Mouse (Mus musculus) heart, postnatal 25 days (tissue): ENCODE results near the gene Laptm5. TPM values are rescaled to one million over a fixed set of nuclear protein-coding genes. Genes with fewer than 3 reads are reported as not detected.

Source experiments
- DNase-seq: peaks from one replicate; pipeline ENCODE4 v3.0.0; 2022; ENCODE audit warnings: low spot score
- intact Hi-C: fragments of 180-260 bp; cut with DNase I; formaldehyde crosslinking; loops from one replicate; pipeline ENCODE4 v1.15.1; 2025
- total RNA-seq, 2 experiments: library from RNA; stranded (reverse); gene quantifications; 2 replicates each; pipeline ENCODE4 v1.2.3; 2021

Laptm5 gene
- total RNA-seq, 2 experiments from 2014 or later = 17.8 to 18.4 TPM

GRCm38 (mm10) chr4:130895701-130896100 lies 17.2 kb upstream of the Laptm5 start:
- no peak for DNase-seq
- intact Hi-C loops = loop anchor here (1.0 kb wide), 1 partner anchor 52 kb away; no protein-coding TSS in a partner anchor

GRCm38 (mm10) chr4:130896372-130896771 lies 16.6 kb upstream of the Laptm5 start:
- intact Hi-C loops = loop anchor here (1.0 kb wide), 1 partner anchor 51 kb away; no protein-coding TSS in a partner anchor
- no peak for DNase-seq

GRCm38 (mm10) chr4:130899383-130899781 lies 13.5 kb upstream of the Laptm5 start:
- DNase-seq = no peak
- intact Hi-C loops = no loop called here

- no peak for DNase-seq
- intact Hi-C loops = no loop called here
Observed at GRCm38 (mm10) chr4:130899782-130900427, 13.0 kb upstream of the Laptm5 start.

- intact Hi-C loops = no loop called here
- no peak for DNase-seq
Observed at GRCm38 (mm10) chr4:130900746-130901145, 12.2 kb upstream of the Laptm5 start.

GRCm38 (mm10) chr4:130902289-130902781 lies 10.6 kb upstream of the Laptm5 start:
- intact Hi-C loops = no loop called here
- DNase-seq = no peak

- intact Hi-C loops = no loop called here
- DNase-seq = no peak
Observed at GRCm38 (mm10) chr4:130905025-130905424, 7.9 kb upstream of the Laptm5 start.

DNA sequence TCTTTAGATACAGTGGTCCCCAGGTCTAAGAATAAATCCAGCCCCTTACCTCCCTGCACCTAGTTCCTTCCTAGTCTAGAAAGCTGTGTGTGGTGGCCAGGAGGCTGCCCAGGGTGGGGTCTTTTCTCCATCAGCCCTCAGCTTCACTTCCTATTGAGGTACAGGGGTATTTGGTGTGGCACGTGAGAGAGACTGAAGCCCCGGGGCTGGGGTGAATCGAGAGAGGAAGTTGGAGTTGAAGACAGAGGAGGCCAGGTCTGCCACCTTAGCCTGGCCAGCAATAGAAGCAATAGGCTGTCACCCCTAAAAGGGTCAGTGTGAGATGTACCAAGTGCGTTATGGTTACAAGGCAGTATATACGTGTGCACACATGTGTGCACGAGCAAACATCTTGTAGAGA lies 7.0 kb upstream of the Laptm5 start:
- DNase-seq = no peak
- intact Hi-C loops = no loop called here

- no peak for DNase-seq
- intact Hi-C loops = no loop called here
Observed at GRCm38 (mm10) chr4:130906296-130906695, 6.6 kb upstream of the Laptm5 start.

DNA sequence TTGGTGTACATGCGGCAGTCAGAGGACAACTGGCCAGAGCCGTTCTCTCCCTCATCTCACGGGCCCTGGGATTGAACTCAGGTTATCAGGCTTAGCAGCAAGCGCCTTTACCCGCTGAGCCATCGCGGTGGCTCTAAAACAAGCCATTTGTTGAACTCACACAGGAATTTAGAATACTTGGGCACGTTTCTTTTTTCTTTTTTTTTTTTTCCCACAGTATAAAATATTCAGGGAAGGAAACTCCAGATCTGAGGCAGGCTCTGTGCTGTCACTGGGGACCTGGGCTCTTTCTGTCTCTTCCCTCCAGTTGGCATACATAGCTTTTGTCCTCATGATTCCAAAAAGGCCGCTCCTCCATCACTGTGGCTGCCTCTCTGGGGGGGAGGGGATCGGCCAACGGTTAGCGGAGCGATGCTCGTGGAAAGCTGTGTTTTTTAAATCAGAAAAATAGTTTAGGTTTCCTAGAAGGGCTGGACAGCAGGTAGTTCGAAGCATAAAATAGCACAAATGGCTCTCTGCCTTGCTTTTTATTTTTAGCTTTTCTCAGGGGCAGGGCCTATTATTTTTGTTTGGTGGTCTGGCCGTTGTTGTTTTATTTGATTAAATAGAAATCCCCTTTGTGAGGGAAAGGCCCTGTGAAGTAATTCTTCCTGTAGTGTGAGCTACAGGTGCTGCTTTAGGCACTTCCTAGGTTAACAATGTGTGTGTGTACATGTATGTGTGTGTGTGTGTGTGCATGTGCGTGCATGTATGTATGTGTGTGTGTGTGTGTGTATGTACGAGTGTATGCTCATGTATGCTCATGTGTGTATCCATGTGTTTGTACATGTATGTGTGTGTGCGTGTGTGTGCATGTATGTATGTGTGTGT lies 5.5 kb upstream of the Laptm5 start:
- intact Hi-C loops = no loop called here
- DNase-seq = no peak

DNA sequence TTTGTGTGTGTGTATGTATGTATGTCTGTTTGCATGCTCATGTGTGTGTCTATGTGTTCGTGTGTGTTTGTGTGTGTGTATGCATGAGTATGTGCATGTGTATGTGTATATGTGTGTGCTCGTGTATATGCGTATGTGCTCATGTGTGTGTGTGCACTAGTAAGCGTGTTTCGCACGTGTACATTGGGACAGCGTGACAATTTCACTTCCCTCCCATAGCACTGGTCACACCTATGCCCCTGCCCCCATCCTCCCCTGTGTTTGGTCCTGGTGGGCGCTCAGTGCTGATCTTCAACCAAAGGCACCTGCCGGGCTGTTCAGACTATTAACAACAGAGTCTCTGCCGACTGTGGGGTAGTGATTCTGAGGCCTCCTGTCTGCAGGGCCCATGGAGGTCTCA lies 4.8 kb upstream of the Laptm5 start:
- intact Hi-C loops = no loop called here
- no peak for DNase-seq

DNA sequence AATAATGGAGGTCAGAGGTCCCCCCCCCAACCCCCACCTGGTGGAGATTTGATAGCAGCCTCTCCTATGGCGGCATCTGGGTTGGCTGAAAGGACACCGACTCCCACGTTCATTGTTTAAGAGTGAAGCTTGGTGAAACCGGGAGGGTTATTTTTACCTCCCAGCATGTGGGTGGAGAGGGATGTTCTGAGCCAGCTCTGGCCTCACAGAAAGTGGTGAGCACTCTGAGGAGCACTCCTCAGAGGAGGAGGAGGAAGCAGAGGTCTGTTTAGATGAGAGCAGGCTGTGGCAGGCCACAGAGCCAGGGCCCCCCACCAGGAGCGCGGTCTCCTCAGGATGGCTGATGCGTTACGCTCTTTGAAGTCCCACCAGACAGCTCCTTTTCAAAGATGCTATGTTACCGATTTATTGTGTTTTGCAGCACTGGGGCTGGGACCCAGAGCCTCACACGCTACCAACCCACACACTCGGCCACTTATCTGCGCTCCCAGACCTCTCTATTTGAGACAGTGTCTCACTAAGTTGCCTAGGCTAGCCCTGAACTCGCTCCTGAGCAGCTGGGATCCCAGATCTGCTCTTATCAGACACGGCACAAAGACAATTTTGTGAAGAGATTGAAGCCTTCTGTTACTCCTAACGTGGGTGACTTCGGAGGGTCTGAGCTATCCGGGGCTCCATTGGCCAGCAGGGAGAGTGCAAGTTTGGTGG lies 3.6 kb upstream of the Laptm5 start:
- intact Hi-C loops = no loop called here

GRCm38 (mm10) chr4:130910666-130911065 lies 2.3 kb upstream of the Laptm5 start:
- intact Hi-C loops = no loop called here
- DNase-seq = no peak

More for the DNA sequence above, 3.6 kb upstream of the Laptm5 start:
- no peak for DNase-seq

- intact Hi-C loops = no loop called here
- DNase-seq = no peak
Observed at GRCm38 (mm10) chr4:130912626-130913025, 299 bp upstream of the Laptm5 start.

DNA sequence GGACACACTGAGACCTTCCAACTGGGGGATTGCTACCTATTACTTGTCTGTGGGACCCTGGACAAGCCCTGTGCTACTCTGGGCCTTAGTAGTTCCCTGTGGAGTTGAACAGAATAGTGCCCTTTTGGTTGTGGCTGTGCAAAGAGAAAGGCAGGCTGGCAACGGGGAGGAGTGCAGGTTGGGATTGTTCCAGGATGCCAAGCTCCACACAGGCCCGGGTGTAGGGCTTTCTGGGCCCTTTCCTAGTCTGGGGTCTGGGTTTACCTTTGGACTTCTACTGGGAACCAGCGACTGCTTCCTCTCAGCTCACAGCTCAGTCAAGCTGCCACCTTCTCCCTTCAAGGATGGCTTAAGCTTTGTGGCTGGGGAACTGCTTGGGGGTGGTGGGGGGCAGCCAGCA lies 586 bp downstream of the Laptm5 start:
- intact Hi-C loops = no loop called here
- DNase-seq = no peak

DNA sequence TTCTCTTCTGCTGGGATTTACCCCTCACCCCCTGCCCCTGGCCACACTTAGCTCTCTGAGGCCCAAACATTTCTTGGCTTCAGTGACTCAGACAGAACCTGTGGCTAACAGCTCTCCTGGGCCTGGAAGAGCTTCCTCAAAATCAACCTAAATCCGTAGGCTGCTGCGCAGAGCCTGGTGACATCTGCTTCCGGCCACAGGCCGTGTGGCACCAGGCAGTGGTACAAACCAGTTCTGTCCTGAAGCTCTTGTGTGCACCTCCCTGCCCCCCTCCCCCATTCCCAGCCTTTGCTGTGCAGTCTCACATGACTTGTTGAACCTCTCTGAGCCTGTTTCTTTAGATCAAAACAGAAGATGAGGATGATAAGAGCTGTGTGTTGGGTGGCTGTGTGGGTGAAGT lies 1.1 kb downstream of the Laptm5 start:
- intact Hi-C loops = no loop called here

DNA sequence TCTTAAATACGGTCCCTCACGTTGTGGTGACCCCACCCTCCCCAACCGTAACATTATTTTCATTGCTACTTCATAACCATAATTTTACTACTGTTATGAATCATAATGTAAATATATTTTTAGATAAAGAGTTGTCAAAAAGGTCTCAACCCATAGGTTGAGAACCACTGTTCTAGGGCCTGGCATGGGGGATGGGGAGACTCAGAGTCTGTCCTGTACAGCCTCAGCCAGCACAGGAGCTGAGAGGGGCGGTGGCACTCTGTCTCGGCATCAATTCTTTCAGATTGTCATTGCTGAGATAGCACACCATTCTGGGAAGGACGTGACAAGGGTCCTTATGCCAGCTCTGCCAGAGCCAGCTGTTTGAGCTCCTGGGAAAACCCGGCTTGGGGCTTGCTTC lies 1.6 kb downstream of the Laptm5 start:
- intact Hi-C loops = no loop called here
- DNase-seq = no peak

More for the DNA sequence above, 1.1 kb downstream of the Laptm5 start:
- no peak for DNase-seq

GRCm38 (mm10) chr4:130915006-130915667 lies 2.2 kb downstream of the Laptm5 start:
- DNase-seq = no peak
- intact Hi-C loops = no loop called here

GRCm38 (mm10) chr4:130915668-130916035 lies 2.7 kb downstream of the Laptm5 start:
- DNase-seq = no peak
- intact Hi-C loops = no loop called here

GRCm38 (mm10) chr4:130916639-130917038 lies 3.7 kb downstream of the Laptm5 start:
- DNase-seq = no peak
- intact Hi-C loops = no loop called here
